Mouse (Mus musculus) erythroid progenitor cell, adult 5-6 weeks (primary cell): ENCODE data around the gene Top1. TPM values are rescaled to one million over a fixed set of nuclear protein-coding genes. Genes with fewer than 3 reads are reported as not detected.

Source experiments
- ATAC-seq: replicated peaks from 2 replicates; pipeline ENCODE4 v1.8.0; 2016; ENCODE audit warnings: moderate number of reproducible peaks, mild to moderate bottlenecking, moderate TSS enrichment, inconsistent platforms; ENCODE audit not compliant: poor library complexity, low FRiP score, severe bottlenecking
- total RNA-seq, 2 experiments: library from RNA; stranded (forward) in 1 of 2; stranded (reverse) in 1 of 2; fragments of 150-400 nt in 1 of 2; fragments of 186-747, 209-891 nt in 1 of 2; gene quantifications; 2 replicates each; pipeline versions ENCODE4 v1.2.3 to v1.2.4; 2015 to 2017; ENCODE audit warnings: low replicate concordance in 2 of 2

Top1 gene
- total RNA-seq, 2 experiments from 2014 or later, result 104 to 172 TPM

- ATAC-seq, result no peak
These were observed 55.9 kb downstream of the Top1 start for GRCm38 (mm10) chr2:160701603-160702002.

GRCm38 (mm10) chr2:160702824-160703223 lies 57.1 kb downstream of the Top1 start:
- ATAC-seq, result no peak

GRCm38 (mm10) chr2:160707673-160708072 lies 62.0 kb downstream of the Top1 start:
- no peak for ATAC-seq

GRCm38 (mm10) chr2:160715463-160716030 lies 69.9 kb downstream of the Top1 start:
- no peak for ATAC-seq

- ATAC-seq, result 0 out of 2 replicates have a peak, but pooled peaks have one; percentile 54
These were observed 71.6 kb downstream of the Top1 start for GRCm38 (mm10) chr2:160717269-160717668.

- ATAC-seq, result no peak
These were observed 73.1 kb downstream of the Top1 start for GRCm38 (mm10) chr2:160718811-160719210.

GRCm38 (mm10) chr2:160722714-160723113 lies 77.0 kb downstream of the Top1 start:
- no peak for ATAC-seq

GRCm38 (mm10) chr2:160723613-160724375 lies 78.1 kb downstream of the Top1 start:
- no peak for ATAC-seq

GRCm38 (mm10) chr2:160724536-160724935 lies 78.8 kb downstream of the Top1 start:
- ATAC-seq, result no peak

- ATAC-seq, result no peak
These were observed 80.5 kb downstream of the Top1 start for GRCm38 (mm10) chr2:160725877-160726864.

GRCm38 (mm10) chr2:160728972-160729371 lies 83.3 kb downstream of the Top1 start:
- ATAC-seq, result no peak

- no peak for ATAC-seq
These were observed 83.7 kb downstream of the Top1 start for GRCm38 (mm10) chr2:160729436-160729835.

GRCm38 (mm10) chr2:160729851-160730796 lies 84.4 kb downstream of the Top1 start:
- no peak for ATAC-seq

- ATAC-seq, result no peak
These were observed 85.1 kb downstream of the Top1 start for GRCm38 (mm10) chr2:160730797-160731116.

GRCm38 (mm10) chr2:160731117-160731838 lies 85.6 kb downstream of the Top1 start, which contains the start of gene Plcg1:
Gene Plcg1 (plus strand): TSS chr2:160731300.
- ATAC-seq, result peak; percentile 91

GRCm38 (mm10) chr2:160731839-160732261 lies 86.2 kb downstream of the Top1 start:
- no peak for ATAC-seq

GRCm38 (mm10) chr2:160732420-160732995 lies 86.8 kb downstream of the Top1 start:
- ATAC-seq, result no peak

GRCm38 (mm10) chr2:160733131-160733531 lies 87.4 kb downstream of the Top1 start:
- ATAC-seq, result no peak
